Mouse (Mus musculus) spleen, adult 2 months (tissue): ENCODE measurements around the gene Il4i1. TPM values are rescaled to one million over a fixed set of nuclear protein-coding genes. Genes with fewer than 3 reads are reported as not detected.

ENCODE experiments used
- DNase-seq, 2 experiments: peaks; one replicate each; pipeline versions ENCODE4 v3.0.0 to v3.0.0-alpha.2; 2012 to 2021; ENCODE audit warnings: low spot score in 2 of 2, low read depth in 1 of 2
- H3K27ac ChIP-seq: fragments of 200-500 bp; 2 replicates; pipeline ENCODE4 v1.5.1; 2012; ENCODE audit warnings: low read length, inconsistent platforms; ENCODE audit not compliant: insufficient read depth
- H3K27me3 ChIP-seq: fragments of 200-500 bp; 2 replicates; pipeline ENCODE4 v1.6.1; 2012; ENCODE audit warnings: mild to moderate bottlenecking, moderate library complexity, low read length, inconsistent platforms; ENCODE audit not compliant: control insufficient read depth, insufficient read depth
- H3K36me3 ChIP-seq: fragments of 200-500 bp; 2 replicates; pipeline ENCODE4 v1.6.1; 2012; ENCODE audit warnings: mild to moderate bottlenecking, low read length, inconsistent platforms; ENCODE audit not compliant: control insufficient read depth, insufficient read depth
- H3K4me1 ChIP-seq: fragments of 200-500 bp; 2 replicates; pipeline ENCODE4 v1.6.1; 2011; ENCODE audit warnings: inconsistent platforms; ENCODE audit not compliant: control insufficient read depth, insufficient read depth, insufficient read length
- H3K4me3 ChIP-seq: fragments of 200-500 bp; 2 replicates; pipeline ENCODE4 v1.5.1; 2011; ENCODE audit warnings: mild to moderate bottlenecking, inconsistent platforms; ENCODE audit not compliant: insufficient read depth, insufficient read length; ENCODE audit errors: extremely low read depth
- CTCF ChIP-seq: fragments of 200-500 bp; IDR thresholded peaks from 2 replicates; pipeline ENCODE4 v1.5.1; 2011; ENCODE audit warnings: mild to moderate bottlenecking, inconsistent platforms; ENCODE audit not compliant: insufficient read depth, insufficient read length, insufficient replicate concordance; ENCODE audit errors: extremely low read depth
- POLR2A ChIP-seq: fragments of 200-500 bp; IDR thresholded peaks from 2 replicates; pipeline ENCODE4 v1.6.1; 2011; ENCODE audit warnings: low read depth, low read length, inconsistent platforms
- WGBS: fragments of 180-500 bp; shearing (Covaris S2); methylation state at CpG from one replicate; pipeline ENCODE4 v1.1.7; 2018; 5-methylcytosine and 5-hydroxymethylcytosine counted together
- polyA plus RNA-seq: library from polyadenylated mRNA; depleted of rRNA; stranded (reverse); fragments of >200 nt; gene quantifications from 2 replicates; pipeline ENCODE4 v1.2.3, GENCODE M21; 2012

The Il4i1 gene
- polyA plus RNA-seq, 1 experiment: 175 TPM

- Histone ChIP-seq H3K27me3 (no peaks in the 10 kb centered on the region), H3K27ac (no peak overlapping the region), H3K4me3 (no peak overlapping the region), H3K4me1 (peaks cover 19% of the 10 kb centered on the region; the same call in 1 of the 2 replicates), H3K36me3 (peaks cover 24% of the 10 kb centered on the region)
- DNase-seq: no peak
- no peak for TF ChIP-seq CTCF
- TF ChIP-seq POLR2A: no peak
- WGBS: 89% methylated on average over 5 of the region's 5 CpGs
These were observed 12.5 kb downstream of the Il4i1 start for GRCm38 (mm10) chr7:44828706-44829105.

DNA sequence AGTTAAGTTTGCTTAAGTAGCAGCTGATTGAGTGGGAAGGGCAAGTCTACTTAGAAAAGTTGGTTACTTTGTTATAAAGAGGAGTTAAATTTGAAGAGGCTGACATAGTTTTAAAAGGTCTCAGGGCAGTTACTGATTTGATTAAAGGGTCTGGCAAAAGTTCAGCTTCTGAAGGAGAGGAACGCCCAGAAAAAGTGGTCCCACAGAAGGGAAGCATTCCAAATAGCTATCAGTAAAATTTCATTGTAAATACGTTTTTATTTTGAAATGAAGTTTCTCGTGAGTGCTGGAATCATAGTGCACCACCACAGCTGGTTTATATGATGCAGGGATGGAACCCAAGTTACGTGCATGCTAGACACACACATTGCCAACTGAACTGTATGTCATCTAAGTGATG, 16.6 kb downstream of the Il4i1 start:
- TF ChIP-seq POLR2A (no peak), CTCF (no peak)
- DNase-seq: no peak
- Histone ChIP-seq H3K27ac (no peak overlapping the region), H3K4me1 (peaks cover 32% of the 10 kb centered on the region), H3K4me3 (no peak overlapping the region), H3K27me3 (no peaks in the 10 kb centered on the region), H3K36me3 (peaks cover 24% of the 10 kb centered on the region)
- WGBS: 87% methylated on average over 4 of the region's 4 CpGs

DNA sequence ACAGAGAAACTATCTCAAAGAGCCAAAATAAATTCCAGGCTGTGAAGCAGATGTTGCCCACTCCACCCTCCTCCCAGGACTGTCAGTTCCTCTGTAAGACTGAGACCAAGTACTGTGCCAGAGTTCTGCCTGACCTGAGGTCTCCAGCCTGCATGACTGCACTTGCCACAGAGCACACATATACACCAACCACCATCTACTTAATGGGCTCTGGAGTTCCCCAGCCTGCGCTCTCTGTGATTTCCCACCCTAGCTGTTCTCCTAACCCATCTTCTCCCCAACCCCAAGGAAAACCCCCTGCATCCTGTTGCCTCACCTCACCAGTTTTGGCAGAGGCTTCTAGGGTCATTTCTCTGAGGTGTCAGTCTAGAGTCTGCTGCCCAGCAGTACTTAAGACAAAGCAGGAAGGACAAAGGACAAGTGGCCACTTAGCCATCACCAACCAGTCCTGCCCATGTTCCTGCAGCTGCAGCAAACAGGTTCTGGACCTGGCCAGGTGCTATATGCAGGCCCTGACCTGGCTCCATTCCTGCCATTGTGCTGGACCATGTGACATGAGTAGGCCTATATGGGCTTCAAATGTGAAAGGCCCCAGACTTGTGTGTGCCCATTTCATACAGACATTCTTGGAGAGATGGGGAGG, 19.3 kb downstream of the Il4i1 start:
- Histone ChIP-seq H3K4me3 (no peak overlapping the region), H3K36me3 (peaks cover 5% of the 10 kb centered on the region; the same call in 1 of the 2 replicates), H3K4me1 (peaks cover 49% of the 10 kb centered on the region), H3K27me3 (no peaks in the 10 kb centered on the region), H3K27ac (peak overlapping the region; percentile 95)
- TF ChIP-seq CTCF: no peak
- TF ChIP-seq POLR2A: no peak
- peak in 1 of 2 experiments; percentile 59 for DNase-seq
- 38% methylated on average over 1 of the region's 1 CpGs for WGBS

GRCm38 (mm10) chr7:44836016-44836404, 19.8 kb downstream of the Il4i1 start:
- peak in 1 of 2 experiments; percentile 89 for DNase-seq
- 22% methylated on average over 3 of the region's 3 CpGs for WGBS
- H3K27me3 ChIP-seq: no peaks in the 10 kb centered on the region
- H3K4me1 ChIP-seq: peaks cover 53% of the 10 kb centered on the region
- H3K36me3 ChIP-seq: peaks cover 6% of the 10 kb centered on the region
- TF ChIP-seq CTCF: no peak
- TF ChIP-seq POLR2A: peak; percentile 54; the same call in 1 of the 2 replicates
- H3K27ac ChIP-seq: peak overlapping the region; percentile 95
- H3K4me3 ChIP-seq: peak overlapping the region; percentile 64

GRCm38 (mm10) chr7:44836423-44837053, 20.4 kb downstream of the Il4i1 start:
- WGBS: 53% methylated on average over 9 of the region's 9 CpGs
- no peaks in the 10 kb centered on the region for H3K27me3 ChIP-seq
- peaks cover 7% of the 10 kb centered on the region for H3K36me3 ChIP-seq
- no peak for DNase-seq
- H3K27ac ChIP-seq: peak overlapping the region; percentile 95
- peak overlapping the region; percentile 64 for H3K4me3 ChIP-seq
- no peak for TF ChIP-seq CTCF
- no peak for TF ChIP-seq POLR2A
- H3K4me1 ChIP-seq: peaks cover 53% of the 10 kb centered on the region

DNA sequence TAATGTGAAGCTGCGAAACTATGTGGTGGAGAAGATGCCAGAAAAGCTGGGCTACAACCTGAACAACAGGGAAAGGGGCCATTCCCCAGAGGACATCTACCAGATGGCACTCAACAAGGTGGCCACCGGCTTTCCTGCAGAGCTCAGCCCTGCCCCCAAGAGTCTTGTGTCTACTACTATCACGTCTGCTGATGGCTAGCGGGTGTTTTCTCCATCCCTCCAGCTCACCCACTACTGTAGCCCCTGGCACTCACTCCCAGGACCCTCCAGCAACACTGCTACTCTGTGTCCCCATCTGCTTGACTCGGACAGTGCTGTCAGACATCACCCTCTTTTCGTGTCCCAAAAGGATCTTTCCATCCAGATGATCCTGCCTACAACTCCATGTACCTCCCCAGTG, 21.9 kb downstream of the Il4i1 start:
- peak overlapping the region; percentile 64; the same call in 1 of the 2 replicates for H3K4me3 ChIP-seq
- peaks cover 17% of the 10 kb centered on the region for H3K36me3 ChIP-seq
- peak overlapping the region; percentile 95 for H3K27ac ChIP-seq
- DNase-seq: no peak
- H3K27me3 ChIP-seq: no peaks in the 10 kb centered on the region
- TF ChIP-seq CTCF (no peak), POLR2A (no peak)
- 77% methylated on average over 6 of the region's 6 CpGs for WGBS
- peaks cover 53% of the 10 kb centered on the region for H3K4me1 ChIP-seq

DNA sequence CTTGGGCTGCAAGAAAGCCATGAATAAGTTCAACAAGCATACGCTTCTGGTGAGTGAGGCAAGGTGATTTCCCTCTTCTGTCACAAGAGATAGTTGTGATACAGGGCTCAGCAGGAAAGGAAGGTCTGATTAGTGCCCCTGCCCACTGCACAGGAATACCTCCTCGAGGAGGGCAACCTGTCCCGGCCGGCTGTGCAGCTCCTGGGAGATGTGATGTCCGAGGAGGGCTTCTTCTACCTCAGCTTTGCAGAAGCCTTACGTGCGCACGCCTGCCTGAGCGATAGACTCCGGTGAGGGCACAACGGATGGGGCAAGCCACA, 22.9 kb downstream of the Il4i1 start:
- no peak for DNase-seq
- peak overlapping the region; percentile 46; the same call in 1 of the 2 replicates for H3K4me3 ChIP-seq
- peaks cover 49% of the 10 kb centered on the region for H3K4me1 ChIP-seq
- WGBS: 11% methylated on average over 11 of the region's 11 CpGs
- H3K27me3 ChIP-seq: no peaks in the 10 kb centered on the region
- H3K36me3 ChIP-seq: peaks cover 27% of the 10 kb centered on the region
- no peak for TF ChIP-seq POLR2A
- H3K27ac ChIP-seq: peak overlapping the region; percentile 65
